Mouse (Mus musculus): ENCODE data around the gene Cnnm2.

DNA sequence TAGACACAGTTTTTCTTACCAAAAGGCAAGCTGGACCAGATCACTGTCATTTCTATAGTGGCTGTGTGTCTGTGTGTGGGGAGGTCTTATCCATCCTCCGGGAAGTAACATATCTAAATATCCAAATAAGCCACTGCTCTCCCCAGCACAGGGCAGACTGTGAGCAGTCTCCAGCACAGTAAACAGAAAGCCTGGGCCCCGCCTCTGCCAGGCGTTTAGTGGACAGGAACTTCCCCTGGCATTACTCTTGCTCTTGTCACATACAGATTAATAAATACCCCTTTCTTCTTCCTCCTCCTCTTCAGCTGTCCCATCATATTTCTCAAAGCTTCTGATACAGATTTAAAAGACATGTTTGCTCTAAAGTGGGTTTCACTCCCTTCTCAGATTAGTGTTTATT lies 101.2 kb downstream of the Cnnm2 start:
- TF ChIP-seq POLR2A (IDR thresholded peaks at IDR 0.05; ENCODE audit: control insufficient read depth, extremely low read depth, insufficient read depth, low read length, poor library complexity) (no peak), CTCF (IDR thresholded peaks at IDR 0.05; ENCODE audit: borderline replicate concordance, control insufficient read depth, extremely low read depth, insufficient read depth, low read length, poor library complexity) (no peak)
